Mouse (Mus musculus) induced T-regulatory cell, adult 2 months (primary cell): ENCODE measurements around the gene Cpe.
A peak's percentile ranks its signal among the peaks of the same experiment; 100 is the strongest.
"Not testable (repeated sequence)": the region's sequence is repeated elsewhere in the genome, so short reads cannot be mapped to it uniquely, and the experiment has no call there.

ENCODE experiments used
- DNase-seq: peaks from one replicate; pipeline ENCODE4 v3.0.0-alpha.2; 2012; ENCODE audit warnings: low read depth

The Cpe gene

GRCm38 (mm10) chr8:64674951-64675585, 17.8 kb downstream of the Cpe start:
- DNase-seq, result no peak

GRCm38 (mm10) chr8:64672920-64673319, 19.9 kb downstream of the Cpe start:
- DNase-seq, result no peak

- DNase-seq, result no peak
These were observed 20.9 kb downstream of the Cpe start for GRCm38 (mm10) chr8:64671937-64672336.

GRCm38 (mm10) chr8:64666305-64666704, 26.5 kb downstream of the Cpe start:
- DNase-seq, result not testable (repeated sequence)

DNA sequence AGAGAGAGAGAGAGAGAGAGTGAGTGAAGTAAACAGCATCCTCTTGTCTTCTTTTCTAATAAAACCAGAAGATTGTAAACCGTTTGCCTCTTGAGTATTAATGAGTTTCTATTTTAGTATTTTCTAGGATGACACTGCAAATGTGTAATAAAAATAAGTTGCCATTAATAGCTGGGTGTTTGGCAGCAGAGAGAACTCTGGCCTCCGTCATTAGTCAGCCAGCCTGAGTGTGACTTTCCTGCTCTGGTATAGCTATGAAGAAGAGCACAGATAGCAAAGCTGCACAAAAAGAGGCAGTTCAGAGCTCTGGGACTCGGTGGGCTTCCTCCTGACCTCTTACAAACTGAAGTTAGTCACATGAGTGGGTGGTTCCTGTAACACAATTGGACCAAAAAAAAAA, 27.3 kb downstream of the Cpe start:
- DNase-seq, result no peak

DNA sequence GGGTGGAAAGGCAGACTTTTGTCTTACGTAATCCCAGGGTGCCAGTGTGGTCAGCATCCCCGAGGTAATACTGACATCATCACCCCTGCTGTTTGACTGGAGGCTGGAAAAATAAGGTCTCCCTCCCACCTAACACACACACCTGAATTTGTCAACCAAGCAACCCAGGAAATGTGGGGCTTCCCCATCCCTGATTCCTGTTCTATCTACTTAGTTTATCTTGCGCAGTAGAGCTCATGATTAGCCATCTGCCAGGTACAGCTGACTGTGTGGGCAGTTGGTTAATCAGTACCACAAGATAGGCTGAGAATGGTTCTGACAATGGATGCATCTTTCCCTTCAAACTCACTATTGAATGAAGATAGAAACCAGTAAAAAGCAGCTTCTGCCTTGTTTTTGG, 28.0 kb downstream of the Cpe start:
- DNase-seq, result no peak

DNA sequence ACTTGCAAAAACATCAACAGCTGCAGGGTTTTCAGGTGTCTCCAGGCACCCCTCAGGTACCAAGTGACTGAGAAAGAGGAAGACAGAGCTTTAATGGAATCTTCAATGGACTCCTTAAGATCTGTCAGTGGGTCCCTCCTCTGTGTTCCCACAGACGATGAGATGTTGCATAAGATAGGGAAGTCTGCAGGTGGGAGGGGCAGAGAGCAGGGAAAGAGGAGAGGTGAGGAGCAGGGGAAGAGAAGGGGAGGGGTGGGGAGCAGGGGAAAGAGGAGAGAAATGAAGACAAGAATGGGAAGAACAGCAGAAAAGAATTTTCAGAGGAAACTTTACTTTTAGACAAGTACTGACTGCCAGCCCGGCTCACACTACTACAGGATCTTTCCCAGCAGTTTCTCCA, 28.5 kb downstream of the Cpe start:
- no peak for DNase-seq

- peak; percentile 20 for DNase-seq
These were observed 33.8 kb downstream of the Cpe start for GRCm38 (mm10) chr8:64659097-64659496.

GRCm38 (mm10) chr8:64657980-64658401, 34.9 kb downstream of the Cpe start:
- no peak for DNase-seq

DNA sequence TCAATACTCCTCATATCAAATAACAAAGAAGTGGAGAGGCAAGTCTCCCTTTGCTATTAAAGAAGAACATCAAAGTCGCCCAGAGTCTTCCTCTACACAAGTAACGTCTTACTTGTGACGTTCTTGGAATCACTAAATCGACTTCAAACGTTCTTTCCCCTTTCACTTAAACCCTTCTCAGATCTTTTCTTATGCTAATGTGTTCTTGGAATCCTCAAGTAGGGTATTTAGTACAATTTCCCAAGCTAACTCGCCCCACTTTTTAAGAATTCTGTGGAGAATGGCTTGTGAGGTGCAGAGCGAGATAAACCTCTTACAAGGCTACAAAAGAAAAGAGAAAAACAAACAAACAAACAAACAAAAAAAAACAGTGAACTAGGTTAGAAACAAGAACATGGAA, 35.3 kb downstream of the Cpe start:
- DNase-seq, result no peak

DNA sequence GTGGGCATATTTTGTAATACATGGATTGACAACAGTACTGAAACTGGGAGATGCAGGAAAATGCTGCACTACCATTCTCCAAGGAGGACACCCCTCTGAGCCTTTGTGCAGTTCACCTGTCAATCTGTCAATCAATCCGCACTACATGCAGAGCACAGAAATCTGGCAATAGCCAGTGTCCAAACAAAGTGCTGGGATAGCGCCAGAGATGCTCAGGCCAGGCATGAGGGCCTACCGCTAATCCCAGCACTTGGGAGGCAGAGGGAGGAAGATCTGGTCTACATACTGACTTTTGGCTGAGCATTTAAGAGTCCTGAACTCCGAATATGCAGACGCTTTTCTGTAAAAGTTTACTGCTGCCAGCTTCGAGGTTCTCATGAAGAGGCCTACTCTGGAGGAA, 37.0 kb downstream of the Cpe start:
- no peak for DNase-seq

- DNase-seq, result no peak
These were observed 37.8 kb downstream of the Cpe start for GRCm38 (mm10) chr8:64655087-64655486.

DNA sequence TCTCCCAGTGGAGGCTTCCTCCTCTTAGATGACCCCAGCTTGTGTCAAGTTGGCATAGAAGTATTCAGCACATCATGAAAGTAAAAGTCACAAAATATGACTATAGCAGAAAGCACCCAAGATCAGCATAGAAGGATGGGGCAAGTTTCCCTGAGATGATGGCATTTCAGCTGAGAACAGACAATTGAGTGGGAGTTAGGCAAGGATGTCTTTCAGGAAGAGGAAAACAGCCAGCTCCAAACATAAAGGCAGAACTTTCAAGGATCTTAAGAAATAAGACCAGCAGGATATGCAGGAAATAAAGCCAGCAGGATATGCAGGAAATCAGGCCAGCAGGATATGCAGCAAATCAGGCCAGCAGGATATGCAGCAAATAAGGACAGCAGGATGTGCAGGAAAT, 40.6 kb downstream of the Cpe start:
- DNase-seq, result no peak

GRCm38 (mm10) chr8:64648063-64648462, 44.8 kb downstream of the Cpe start:
- no peak for DNase-seq

GRCm38 (mm10) chr8:64647148-64647547, 45.7 kb downstream of the Cpe start:
- no peak for DNase-seq

DNA sequence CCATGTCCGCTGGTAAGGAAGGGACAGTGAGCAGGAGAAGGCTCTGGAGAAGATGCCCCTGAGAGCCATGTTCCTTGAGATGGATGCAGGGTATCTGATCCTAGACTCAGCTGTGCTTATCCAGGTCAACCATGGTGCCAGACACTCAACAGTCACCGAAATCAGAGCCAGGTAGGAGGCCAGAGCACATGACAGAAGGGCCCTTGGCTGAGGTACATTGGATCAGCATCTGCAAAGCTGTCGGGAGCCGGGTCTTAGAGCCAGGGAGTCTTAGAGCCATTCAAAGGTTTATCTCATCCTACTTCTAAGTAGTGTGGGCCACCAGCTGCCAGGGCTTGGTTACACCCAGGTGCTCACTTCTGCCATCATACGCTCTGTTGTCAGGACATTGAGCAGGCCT, 46.4 kb downstream of the Cpe start:
- DNase-seq, result no peak

GRCm38 (mm10) chr8:64644108-64645005, 48.5 kb downstream of the Cpe start:
- no peak for DNase-seq

- DNase-seq, result no peak
These were observed 49.5 kb downstream of the Cpe start for GRCm38 (mm10) chr8:64643382-64643781.

- no peak for DNase-seq
These were observed 50.1 kb downstream of the Cpe start for GRCm38 (mm10) chr8:64642799-64643198.

- DNase-seq, result no peak
These were observed 52.3 kb downstream of the Cpe start for GRCm38 (mm10) chr8:64640599-64640998.

- no peak for DNase-seq
These were observed 53.2 kb downstream of the Cpe start for GRCm38 (mm10) chr8:64639676-64640075.

DNA sequence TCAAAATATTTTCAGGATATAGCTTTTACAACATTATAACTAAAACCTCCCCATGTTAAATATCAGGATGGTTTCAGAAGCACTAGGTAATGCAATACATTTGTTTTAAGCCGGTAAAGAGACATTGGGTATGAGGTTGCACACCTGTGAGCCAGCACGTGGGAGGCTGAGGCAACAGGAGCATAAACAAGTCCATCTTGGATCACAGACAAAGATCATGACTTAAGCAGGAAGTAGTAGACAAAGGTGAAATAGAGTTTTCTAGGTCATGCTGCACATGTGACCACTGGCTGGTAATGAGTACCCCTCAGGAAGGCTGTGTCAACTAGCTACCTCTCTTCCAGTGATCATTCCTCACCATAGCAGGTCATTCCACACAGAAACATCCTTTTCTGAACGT, 58.0 kb downstream of the Cpe start:
- DNase-seq, result no peak

- DNase-seq, result no peak
These were observed 58.6 kb downstream of the Cpe start for GRCm38 (mm10) chr8:64634131-64634865.
